Mouse (Mus musculus): ENCODE measurements around the gene Capn8.

DNA sequence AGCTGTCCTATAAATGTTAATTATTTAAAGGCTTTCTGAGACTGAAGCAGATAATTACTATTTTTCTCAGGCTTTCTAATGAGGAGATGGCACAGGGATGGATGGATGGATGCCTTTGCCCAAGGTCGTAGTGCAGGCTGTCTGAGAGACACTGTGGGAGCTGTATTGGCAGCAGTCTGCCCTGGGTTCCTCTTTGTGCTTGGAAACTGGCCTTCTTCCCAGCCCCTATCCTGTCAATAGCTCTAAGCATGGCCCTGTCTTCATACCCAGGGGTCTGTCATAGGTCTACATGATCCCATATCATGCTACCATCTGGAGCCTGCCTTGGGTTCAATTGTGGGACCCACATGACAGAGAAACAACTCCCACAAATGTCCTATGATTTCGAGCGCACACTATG, 102.5 kb downstream of the Capn8 start:
- TF ChIP-seq TAL1 (IDR thresholded peaks at IDR 0.05; ENCODE audit: low read length) (no peak), GATA1 (IDR thresholded peaks at IDR 0.05; ENCODE audit: low read length) (no peak)
